Mouse (Mus musculus) midbrain, embryonic 14.5 days (tissue): ENCODE results near the gene Slc4a8. TPM values are rescaled to one million over a fixed set of nuclear protein-coding genes. Genes with fewer than 3 reads are reported as not detected.
A peak's percentile ranks its signal among the peaks of the same experiment; 100 is the strongest.
"Not testable (repeated sequence)": the region's sequence is repeated elsewhere in the genome, so short reads cannot be mapped to it uniquely, and the experiment has no call there.

Experiments used
- ATAC-seq: fragments of 200-750 bp; cut with Nextera tagmentation; 2 replicates; pipeline ENCODE4 v1.8.0; 2017; ENCODE audit warnings: moderate number of reproducible peaks, moderate library complexity; ENCODE audit not compliant: low FRiP score, low TSS enrichment
- DNase-seq: peaks from one replicate; pipeline ENCODE4 v3.0.0-alpha.2; 2015
- H3K27ac ChIP-seq: fragments of 300-500 bp; sonication (generic); replicated peaks from 2 replicates; pipeline ENCODE4 v1.5.1; 2014; ENCODE audit warnings: mild to moderate bottlenecking, low read depth, low read length, moderate library complexity
- H3K27me3 ChIP-seq: fragments of 300-500 bp; sonication (generic); 2 replicates; pipeline ENCODE4 v1.6.1; 2014; ENCODE audit warnings: low read length, control low read depth, mixed read lengths; ENCODE audit not compliant: control insufficient read depth, insufficient read depth
- H3K36me3 ChIP-seq: fragments of 300-500 bp; sonication (generic); 2 replicates; pipeline ENCODE4 v1.6.1; 2014; ENCODE audit warnings: low read length, control low read depth; ENCODE audit not compliant: control insufficient read depth, insufficient read depth
- H3K4me1 ChIP-seq: fragments of 300-500 bp; sonication (generic); 2 replicates; pipeline ENCODE4 v1.6.1; 2014; ENCODE audit warnings: mild to moderate bottlenecking, antibody characterized with exemption, low read length, control low read depth; ENCODE audit not compliant: control insufficient read depth, insufficient read depth
- H3K4me2 ChIP-seq: fragments of 300-500 bp; sonication (generic); 2 replicates; pipeline ENCODE4 v1.6.1; 2014; ENCODE audit warnings: mild to moderate bottlenecking, low read length, moderate library complexity
- H3K4me3 ChIP-seq: fragments of 300-500 bp; sonication (generic); replicated peaks from 2 replicates; pipeline ENCODE4 v1.5.1; 2014; ENCODE audit warnings: low read depth, low read length
- H3K9ac ChIP-seq: fragments of 300-500 bp; sonication (generic); replicated peaks from 2 replicates; pipeline ENCODE4 v1.6.1; 2014; ENCODE audit warnings: mild to moderate bottlenecking, low read length, moderate library complexity
- H3K9me3 ChIP-seq: fragments of 300-500 bp; sonication (generic); 2 replicates; pipeline ENCODE4 v1.6.1; 2016; ENCODE audit warnings: low read length, control low read depth, mixed read lengths; ENCODE audit not compliant: control insufficient read depth
- WGBS: fragments of 180-500 bp; shearing (Covaris S2); extraction: QIAGEN DNeasy Blood & Tissue Kit; methylation state at CpG from one replicate; pipeline ENCODE4 v1.1.7; 2014; 5-methylcytosine and 5-hydroxymethylcytosine counted together
- polyA plus RNA-seq: library from polyadenylated mRNA; unstranded; fragments of >200 nt; fragmentation: Nextera tagmentation; extraction: Ambion mirVana; gene quantifications from 2 replicates; pipeline ENCODE4 v1.2.1, GENCODE M21; 2014

Gene Slc4a8
- polyA plus RNA-seq, 1 experiment from 2014 or later: 24.2 TPM

DNA sequence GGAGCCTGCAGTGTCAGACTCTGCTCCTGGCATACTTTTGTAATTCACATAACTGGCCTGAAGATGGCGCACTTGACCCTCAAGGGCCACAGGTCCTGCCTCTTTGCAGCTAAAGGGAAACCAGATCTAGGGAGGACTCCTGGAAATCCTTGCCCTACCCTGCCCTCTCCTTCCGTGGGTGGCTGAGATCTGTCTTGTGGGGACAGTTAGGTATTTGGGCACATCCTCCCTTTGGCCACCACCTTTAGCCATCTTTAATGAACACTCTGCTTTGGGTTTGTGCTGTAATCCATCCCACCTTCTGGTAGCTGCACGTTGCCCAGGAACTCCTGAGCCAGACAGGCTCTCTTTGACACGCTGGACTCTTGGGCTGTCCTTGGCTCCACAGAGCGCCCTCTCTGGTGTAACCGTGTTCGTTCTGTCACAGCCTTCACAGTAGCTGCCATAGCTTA, 4.0 kb upstream of the Slc4a8 start:
- ATAC-seq (no peak), DNase-seq (peak; percentile 82)
- Histone ChIP-seq H3K4me1 (peaks cover 12% of the 10 kb centered on the region; the same call in 1 of the 2 replicates), H3K9ac (no peak overlapping the region), H3K9me3 (no peaks in the 10 kb centered on the region), H3K4me2 (no peak overlapping the region), H3K27ac (no peak overlapping the region), H3K4me3 (no peak overlapping the region), H3K27me3 (no peaks in the 10 kb centered on the region), H3K36me3 (no peaks in the 10 kb centered on the region)
- 1% methylated on average over 7 of the region's 7 CpGs for WGBS

DNA sequence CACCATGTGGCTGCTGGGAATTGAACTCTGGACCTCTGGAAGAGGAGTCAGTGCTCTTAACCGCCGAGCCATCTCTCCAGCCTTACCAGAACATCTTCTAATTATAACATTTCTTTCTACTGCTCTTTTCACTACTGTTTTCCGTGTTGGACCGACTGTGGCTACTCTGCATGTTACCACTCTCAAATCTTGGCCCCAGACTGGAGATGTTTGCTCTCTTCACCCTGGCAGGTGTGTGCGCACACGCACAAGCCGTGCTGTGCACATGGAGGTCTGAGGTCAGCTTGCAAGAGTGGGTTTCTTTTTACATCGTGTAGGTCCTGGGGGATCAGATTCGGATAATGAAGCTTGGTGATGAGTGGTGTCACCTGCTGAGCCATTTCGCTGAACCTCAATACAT, 2.3 kb upstream of the Slc4a8 start:
- 90% methylated on average over 10 of the region's 10 CpGs for WGBS
- Histone ChIP-seq H3K9me3 (no peaks in the 10 kb centered on the region), H3K36me3 (no peaks in the 10 kb centered on the region), H3K27ac (no peak overlapping the region), H3K9ac (no peak overlapping the region), H3K27me3 (no peaks in the 10 kb centered on the region), H3K4me3 (no peak overlapping the region), H3K4me1 (peaks cover 24% of the 10 kb centered on the region; the same call in 1 of the 2 replicates), H3K4me2 (no peak overlapping the region)
- no peak for DNase-seq
- ATAC-seq: no peak

DNA sequence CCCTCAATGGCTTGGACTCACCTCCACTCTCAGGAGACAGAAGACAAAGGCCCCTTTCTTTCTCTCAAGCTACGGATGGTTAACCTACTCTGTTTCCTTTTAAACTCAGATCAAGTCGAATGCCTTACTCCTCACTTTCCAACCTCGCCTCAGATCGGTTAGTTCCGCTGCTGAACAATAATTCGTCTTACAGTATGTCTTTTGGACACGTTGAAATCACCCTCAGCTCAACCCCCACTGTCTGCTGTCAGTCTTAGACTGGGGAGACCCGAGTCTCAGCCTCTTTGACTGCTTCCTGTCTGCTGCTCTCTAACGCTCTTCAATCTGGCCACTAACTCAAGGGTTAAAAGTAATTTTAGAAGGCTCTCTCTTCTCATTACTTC, 520 bp upstream of the Slc4a8 start:
- ATAC-seq: no peak
- peak overlapping the region; percentile 27; the same call in 1 of the 2 replicates for H3K9ac ChIP-seq
- no peak for DNase-seq
- peak overlapping the region; percentile 93 for H3K27ac ChIP-seq
- peak overlapping the region; percentile 73 for H3K4me2 ChIP-seq
- H3K27me3 ChIP-seq: no peaks in the 10 kb centered on the region
- WGBS: 6% methylated on average over 9 of the region's 9 CpGs
- H3K9me3 ChIP-seq: no peaks in the 10 kb centered on the region
- 0 out of 2 replicates have a peak, but pooled peaks cover 2% of the 10 kb centered on the region for H3K36me3 ChIP-seq
- H3K4me1 ChIP-seq: peaks cover 24% of the 10 kb centered on the region; the same call in 1 of the 2 replicates
- peak overlapping the region; percentile 85 for H3K4me3 ChIP-seq

DNA sequence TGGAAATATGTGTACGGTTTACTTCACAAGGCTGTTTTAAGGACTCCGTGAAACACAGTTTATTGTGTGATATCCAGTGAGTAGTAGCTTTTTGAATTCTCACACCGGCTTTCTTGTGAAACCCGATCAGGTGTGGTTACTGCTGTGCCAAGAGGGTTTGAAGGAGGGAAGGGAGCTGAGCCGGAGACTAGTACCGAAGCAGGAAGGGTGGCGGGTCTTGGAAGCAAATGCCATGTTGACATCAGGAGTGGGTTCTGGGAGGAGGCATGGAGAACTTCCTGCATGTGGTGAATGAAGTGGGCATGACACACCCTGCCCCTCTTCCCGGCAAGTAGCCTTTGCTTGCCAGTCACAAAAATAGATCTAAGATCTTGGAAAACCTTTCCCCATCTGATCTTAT, 1.1 kb downstream of the Slc4a8 start:
- Histone ChIP-seq H3K9ac (peak overlapping the region; percentile 80), H3K36me3 (0 out of 2 replicates have a peak, but pooled peaks cover 6% of the 10 kb centered on the region), H3K9me3 (no peaks in the 10 kb centered on the region), H3K4me2 (peak overlapping the region; percentile 73), H3K4me3 (peak overlapping the region; percentile 85), H3K27ac (peak overlapping the region; percentile 93), H3K27me3 (no peaks in the 10 kb centered on the region), H3K4me1 (peaks cover 24% of the 10 kb centered on the region; the same call in 1 of the 2 replicates)
- no peak for ATAC-seq
- WGBS: 46% methylated on average over 8 of the region's 8 CpGs
- no peak for DNase-seq

DNA sequence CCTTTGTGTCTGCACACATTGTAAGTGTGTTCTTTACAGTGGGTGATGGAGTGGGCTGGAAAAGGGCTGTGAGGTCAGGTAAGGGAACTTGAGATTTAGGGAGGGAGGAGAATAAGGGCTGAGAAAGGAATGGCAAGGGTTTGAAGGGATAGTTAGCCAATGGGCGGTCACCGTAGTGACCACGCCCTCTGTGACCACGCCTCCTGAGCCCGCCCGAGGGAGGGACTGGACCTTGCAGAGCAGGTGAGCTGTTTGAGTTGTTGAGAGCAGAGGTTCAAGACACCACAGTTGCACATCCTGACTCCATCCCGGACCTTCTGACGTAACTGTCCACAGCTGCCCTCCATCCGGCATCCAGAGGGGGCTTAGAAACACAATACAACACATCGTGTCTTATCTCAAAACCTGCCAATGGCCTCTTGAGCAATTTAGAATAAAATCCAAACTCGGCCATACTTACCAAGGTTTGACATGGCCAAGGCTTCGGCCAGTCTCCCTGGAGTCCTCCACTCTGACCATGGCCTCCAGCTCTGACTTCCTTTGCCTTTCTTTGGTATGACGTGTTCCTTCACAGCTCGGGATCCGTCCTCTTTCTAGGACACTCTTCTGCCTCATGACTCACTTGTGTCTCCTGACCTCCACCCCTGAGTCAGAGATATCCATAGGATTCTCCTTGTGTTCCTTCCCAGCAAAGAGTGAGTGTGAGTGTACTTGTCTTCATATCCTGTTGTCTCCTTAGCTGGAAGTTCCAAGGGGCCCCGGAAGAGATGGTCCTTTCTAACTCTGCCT, 2.8 kb downstream of the Slc4a8 start:
- no peak for ATAC-seq
- H3K27ac ChIP-seq: no peak overlapping the region
- no peak overlapping the region for H3K9ac ChIP-seq
- H3K4me2 ChIP-seq: no peak overlapping the region
- peaks cover 13% of the 10 kb centered on the region; the same call in 1 of the 2 replicates for H3K36me3 ChIP-seq
- H3K27me3 ChIP-seq: no peaks in the 10 kb centered on the region
- no peak overlapping the region for H3K4me3 ChIP-seq
- no peak for DNase-seq
- H3K9me3 ChIP-seq: no peaks in the 10 kb centered on the region
- 86% methylated on average over 16 of the region's 16 CpGs for WGBS
- H3K4me1 ChIP-seq: peaks cover 24% of the 10 kb centered on the region; the same call in 1 of the 2 replicates

DNA sequence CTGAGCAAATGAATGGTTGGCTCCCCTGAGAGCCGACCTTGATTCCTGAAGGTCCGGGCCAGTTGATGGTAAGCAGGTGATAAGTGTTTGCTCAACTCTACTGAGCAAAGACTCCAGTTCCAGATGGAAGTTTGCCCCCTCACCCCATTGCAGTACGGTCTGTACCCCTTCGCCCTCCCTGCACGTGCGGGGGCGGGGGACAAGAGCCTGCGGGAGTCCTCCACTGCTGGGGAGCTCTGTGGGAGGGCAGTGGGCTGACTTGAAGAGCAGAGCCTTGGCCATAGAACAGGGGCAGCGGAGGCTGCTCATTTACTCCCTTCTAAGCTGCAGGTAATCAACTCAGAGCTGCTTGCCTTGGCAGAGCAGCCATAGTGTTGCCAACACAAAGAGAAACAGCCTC, 5.3 kb downstream of the Slc4a8 start:
- no peak overlapping the region for H3K27ac ChIP-seq
- no peak overlapping the region for H3K4me3 ChIP-seq
- peaks cover 13% of the 10 kb centered on the region for H3K36me3 ChIP-seq
- peaks cover 14% of the 10 kb centered on the region; the same call in 1 of the 2 replicates for H3K4me1 ChIP-seq
- DNase-seq (no peak), ATAC-seq (no peak)
- H3K4me2 ChIP-seq: no peak overlapping the region
- no peak overlapping the region for H3K9ac ChIP-seq
- 77% methylated on average over 9 of the region's 9 CpGs for WGBS
- no peaks in the 10 kb centered on the region for H3K9me3 ChIP-seq
- H3K27me3 ChIP-seq: no peaks in the 10 kb centered on the region

DNA sequence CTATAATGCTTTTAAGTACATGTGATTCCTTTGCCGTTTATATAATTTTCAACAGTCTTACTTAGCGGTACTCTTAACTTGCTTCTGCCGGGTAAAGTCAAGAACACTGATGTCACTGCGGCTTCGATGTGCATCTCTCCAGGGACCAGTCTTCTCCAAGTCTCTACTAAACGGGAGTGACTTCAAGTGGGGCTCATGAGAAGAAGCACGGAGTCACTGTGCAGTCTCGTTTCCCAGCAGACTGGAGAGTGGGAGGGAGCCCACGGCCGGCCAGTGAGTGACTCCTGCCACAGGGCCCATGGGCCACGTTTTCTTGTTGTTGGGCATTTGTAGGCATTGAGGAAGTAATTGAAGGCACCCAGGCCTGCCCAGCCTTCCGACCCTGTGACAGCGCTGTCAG, 6.3 kb downstream of the Slc4a8 start:
- WGBS: 89% methylated on average over 13 of the region's 13 CpGs

DNA sequence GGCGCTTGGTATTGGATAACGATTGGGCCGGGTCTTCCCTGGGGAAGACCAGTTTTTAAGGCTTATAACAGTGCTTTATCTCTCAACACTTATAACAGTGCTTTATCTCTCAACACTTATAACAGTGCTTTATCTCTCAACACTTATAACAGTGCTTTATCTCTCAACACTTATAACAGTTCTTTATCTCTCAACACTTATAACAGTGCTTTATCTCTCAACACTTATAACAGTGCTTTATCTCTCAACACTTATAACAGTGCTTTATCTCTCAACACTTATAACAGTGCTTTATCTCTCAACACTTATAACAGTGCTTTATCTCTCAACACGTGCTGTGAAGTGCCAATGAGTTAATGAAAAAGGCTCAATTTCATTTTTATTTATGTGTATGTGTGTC, 7.5 kb downstream of the Slc4a8 start:
- not testable (repeated sequence) for DNase-seq, H3K27me3 ChIP-seq, H3K4me3 ChIP-seq, H3K4me1 ChIP-seq, H3K4me2 ChIP-seq, H3K9ac ChIP-seq, H3K9me3 ChIP-seq, H3K27ac ChIP-seq, ATAC-seq
- peaks cover 13% of the 10 kb centered on the region for H3K36me3 ChIP-seq
- 93% methylated on average over 4 of the region's 4 CpGs for WGBS

More for the DNA sequence above, 6.3 kb downstream of the Slc4a8 start:
- H3K4me1 ChIP-seq: peaks cover 9% of the 10 kb centered on the region; the same call in 1 of the 2 replicates
- H3K27me3 ChIP-seq: no peaks in the 10 kb centered on the region
- H3K9me3 ChIP-seq: no peaks in the 10 kb centered on the region
- ATAC-seq (no peak), DNase-seq (no peak)
- H3K36me3 ChIP-seq: peaks cover 13% of the 10 kb centered on the region
- no peak overlapping the region for H3K9ac ChIP-seq
- no peak overlapping the region for H3K27ac ChIP-seq
- no peak overlapping the region for H3K4me2 ChIP-seq
- H3K4me3 ChIP-seq: no peak overlapping the region

DNA sequence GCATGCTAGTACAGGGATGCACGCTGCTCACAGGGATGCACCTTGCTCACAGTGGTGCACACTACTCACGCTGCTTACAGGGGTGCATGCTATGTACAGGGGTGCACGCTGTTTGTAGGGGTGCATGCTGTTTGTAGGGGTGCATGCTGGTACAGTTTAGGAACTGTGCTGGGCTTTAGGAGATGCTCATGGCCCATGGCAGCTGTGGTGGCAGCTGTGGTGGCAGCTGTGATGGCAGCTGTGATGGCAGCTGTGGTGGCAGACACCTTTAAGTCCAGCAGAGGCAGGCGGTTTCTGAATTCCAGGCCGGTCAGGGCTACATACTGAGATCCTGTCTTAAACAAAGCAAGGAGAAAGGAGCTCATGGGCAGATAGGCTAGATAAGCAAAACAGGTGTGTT, 8.8 kb downstream of the Slc4a8 start:
- H3K36me3 ChIP-seq: peaks cover 13% of the 10 kb centered on the region
- H3K9ac ChIP-seq: no peak overlapping the region
- no peaks in the 10 kb centered on the region for H3K4me1 ChIP-seq
- no peak overlapping the region for H3K4me2 ChIP-seq
- no peak for DNase-seq
- H3K27me3 ChIP-seq: no peaks in the 10 kb centered on the region
- H3K4me3 ChIP-seq: no peak overlapping the region
- no peak for ATAC-seq
- H3K9me3 ChIP-seq: no peaks in the 10 kb centered on the region
- no peak overlapping the region for H3K27ac ChIP-seq
- 95% methylated on average over 5 of the region's 5 CpGs for WGBS
